Mouse (Mus musculus): Measurements from ENCODE around the gene Tnip3.
A peak's percentile ranks its signal among the peaks of the same experiment; 100 is the strongest.

The Tnip3 gene

GRCm38 (mm10) chr6:65646408-65646807 is 121.3 kb downstream of the Tnip3 start:
- DNase-seq (ENCODE audit: inconsistent ontology term) = no peak

- no peak for DNase-seq (ENCODE audit: inconsistent ontology term)
Observed at GRCm38 (mm10) chr6:65647731-65648130, 122.6 kb downstream of the Tnip3 start.

GRCm38 (mm10) chr6:65651376-65651775 is 126.3 kb downstream of the Tnip3 start:
- DNase-seq (ENCODE audit: inconsistent ontology term) = peak; percentile 57

- no peak for DNase-seq (ENCODE audit: inconsistent ontology term)
Observed at GRCm38 (mm10) chr6:65661272-65661671, 136.2 kb downstream of the Tnip3 start.

- DNase-seq (ENCODE audit: inconsistent ontology term) = no peak
Observed at GRCm38 (mm10) chr6:65662050-65662449, 136.9 kb downstream of the Tnip3 start.

GRCm38 (mm10) chr6:65663990-65664389 is 138.9 kb downstream of the Tnip3 start:
- no peak for DNase-seq (ENCODE audit: inconsistent ontology term)

- no peak for DNase-seq (ENCODE audit: inconsistent ontology term)
Observed at GRCm38 (mm10) chr6:65666295-65666694, 141.2 kb downstream of the Tnip3 start.

- no peak for DNase-seq (ENCODE audit: inconsistent ontology term)
Observed at GRCm38 (mm10) chr6:65669971-65670370, 144.9 kb downstream of the Tnip3 start.

GRCm38 (mm10) chr6:65670981-65671411 is 145.9 kb downstream of the Tnip3 start:
- DNase-seq (ENCODE audit: inconsistent ontology term) = peak; percentile 20

GRCm38 (mm10) chr6:65671451-65671850 is 146.3 kb downstream of the Tnip3 start, which contains the start of gene Ndnf:
Gene Ndnf, plus strand, starts transcription at chr6:65671590.
- peak; percentile 81 for DNase-seq (ENCODE audit: inconsistent ontology term)

GRCm38 (mm10) chr6:65672131-65673031 is 147.3 kb downstream of the Tnip3 start:
- peak; percentile 63 for DNase-seq (ENCODE audit: inconsistent ontology term)

Measured in Muller cell, postnatal 12 days (primary cell).